Mouse (Mus musculus): ENCODE measurements around the gene Rad17. TPM values are rescaled to one million over a fixed set of nuclear protein-coding genes. Genes with fewer than 3 reads are reported as not detected.

The Rad17 gene
- polyA plus RNA-seq, 1 experiment from 2014 or later, result 16.0 TPM

DNA sequence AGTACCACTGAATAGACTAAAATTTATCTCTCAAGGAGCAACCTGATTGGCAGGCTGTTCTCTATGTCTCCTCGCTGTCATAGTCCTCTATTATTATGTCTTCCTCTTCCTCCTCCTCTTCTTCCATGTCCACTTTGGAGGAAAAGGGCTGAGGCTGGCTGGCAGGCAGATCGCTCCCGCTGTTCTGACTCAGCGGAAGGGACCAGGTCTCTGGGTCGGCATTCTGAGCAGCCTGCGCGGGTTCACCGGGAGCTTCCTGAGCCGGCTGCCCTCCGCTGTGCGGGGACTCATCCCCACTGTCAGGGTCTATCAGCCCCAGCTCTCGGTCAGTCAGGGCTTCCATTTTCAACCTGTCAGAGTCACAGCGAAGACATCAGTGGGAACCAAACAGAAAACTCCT, 33.3 kb downstream of the Rad17 start:
- no peak for DNase-seq (ENCODE audit: low spot score)
- H3K27me3 ChIP-seq (ENCODE audit: control insufficient read depth, insufficient read depth, low read length), result peaks cover 12% of the 10 kb centered on the region
- no peak overlapping the region for H3K9ac ChIP-seq
- H3K36me3 ChIP-seq (replicated peaks; ENCODE audit: control insufficient read depth, insufficient read depth), result peaks cover 45% of the 10 kb centered on the region
- no peak overlapping the region for H3K27ac ChIP-seq
- WGBS, result 81% methylated on average over 13 of the region's 13 CpGs
- no peak overlapping the region for H3K4me3 ChIP-seq (replicated peaks; ENCODE audit: low read length)
- no peak for ATAC-seq (ENCODE audit: low FRiP score)
- no peak overlapping the region for H3K4me2 ChIP-seq (replicated peaks)
- H3K9me3 ChIP-seq (ENCODE audit: control insufficient read depth, low read length), result 0 out of 2 replicates have a peak, but pooled peaks cover 4% of the 10 kb centered on the region
- no peaks in the 10 kb centered on the region; the same call in 1 of the 2 replicates for H3K4me1 ChIP-seq (replicated peaks; ENCODE audit: control insufficient read depth, insufficient read depth, low read length)

DNA sequence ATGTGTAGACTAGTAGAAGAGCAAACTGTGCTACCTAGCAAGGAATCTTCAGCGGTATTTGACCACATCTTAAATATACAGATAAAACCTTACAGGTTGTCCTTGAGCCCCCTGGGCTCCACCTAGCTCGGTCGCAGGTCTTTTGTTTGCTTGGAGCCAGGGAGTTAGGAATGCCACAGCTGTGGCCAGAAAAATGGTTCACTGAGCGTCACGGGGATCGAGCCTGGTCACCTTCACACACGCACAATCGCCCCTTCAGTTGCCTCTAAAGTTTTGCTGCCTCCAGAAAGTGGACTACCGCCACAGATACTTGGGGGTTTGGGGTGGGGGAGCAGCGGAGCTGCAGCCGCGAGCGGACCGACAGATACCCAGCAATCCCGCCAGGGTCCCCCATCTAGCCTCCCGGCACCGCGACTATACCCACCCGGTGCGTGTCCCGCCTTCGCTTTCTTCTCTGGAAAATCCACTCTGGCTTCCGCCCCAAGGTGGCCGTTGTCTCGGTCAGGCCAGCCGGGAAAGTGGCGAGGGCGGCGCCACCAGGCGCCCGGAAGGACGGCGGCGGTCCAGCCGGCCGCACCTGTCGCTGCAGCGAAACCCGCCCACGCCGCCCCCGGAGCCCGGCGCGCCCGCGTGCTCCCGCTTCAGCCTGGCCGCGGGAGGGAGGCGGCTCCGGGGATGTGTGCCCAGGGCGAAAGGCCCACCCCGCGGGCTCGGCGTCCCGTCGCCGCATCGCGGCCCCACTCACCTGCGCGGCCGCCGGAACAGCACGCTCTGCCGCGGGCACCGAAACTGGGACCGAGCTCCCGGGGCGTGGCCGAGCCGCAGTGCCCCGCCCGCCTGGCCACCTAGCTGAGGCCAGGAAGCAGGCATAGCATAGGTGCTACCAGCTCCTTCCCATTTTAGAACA, 34.4 kb downstream of the Rad17 start, which contains the start of gene Marveld2:
Gene Marveld2 (minus strand): TSS at position 791 of the 907 bp plus-strand sequence.
- DNase-seq (ENCODE audit: low spot score), result peak; percentile 26
- H3K4me2 ChIP-seq (replicated peaks), result peak within 1 kb of the TSS; percentile 79
- 0 out of 2 replicates have a peak, but pooled peaks cover 4% of the 10 kb centered on the region for H3K9me3 ChIP-seq (ENCODE audit: control insufficient read depth, low read length)
- H3K27ac ChIP-seq, result no peak within 1 kb of the TSS
- H3K36me3 ChIP-seq (replicated peaks; ENCODE audit: control insufficient read depth, insufficient read depth), result peaks cover 40% of the 10 kb centered on the region
- no peaks in the 10 kb centered on the region; the same call in 1 of the 2 replicates for H3K4me1 ChIP-seq (replicated peaks; ENCODE audit: control insufficient read depth, insufficient read depth, low read length)
- ATAC-seq (ENCODE audit: low FRiP score), result peak; percentile 62
- peak within 1 kb of the TSS; percentile 65 for H3K9ac ChIP-seq
- peak within 1 kb of the TSS; percentile 52 for H3K4me3 ChIP-seq (replicated peaks; ENCODE audit: low read length)
- peaks cover 12% of the 10 kb centered on the region for H3K27me3 ChIP-seq (ENCODE audit: control insufficient read depth, insufficient read depth, low read length)
- WGBS, result 3% methylated on average over 65 of the region's 77 CpGs

DNA sequence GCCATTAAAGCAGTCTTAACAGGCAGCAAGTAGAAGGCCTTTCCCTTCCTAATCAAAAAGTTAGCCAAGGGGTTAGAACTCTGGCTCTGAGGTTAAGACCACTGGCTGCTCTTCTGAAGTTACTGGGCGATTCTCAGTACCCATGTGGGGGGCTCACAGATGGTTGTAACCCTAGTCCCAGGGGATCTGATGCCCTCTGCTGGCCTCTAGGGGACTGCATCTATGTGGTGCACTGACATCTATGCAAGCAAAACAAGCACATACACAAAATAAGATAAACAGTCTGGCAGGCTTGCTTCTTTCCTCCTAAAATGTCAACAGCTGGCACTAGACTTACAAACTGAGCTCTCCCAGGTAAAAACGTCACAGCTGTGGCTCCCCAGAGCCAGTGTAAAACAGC, 37.9 kb downstream of the Rad17 start:
- Histone ChIP-seq H3K4me1 (replicated peaks; ENCODE audit: control insufficient read depth, insufficient read depth, low read length) (no peaks in the 10 kb centered on the region; the same call in 1 of the 2 replicates), H3K27me3 (ENCODE audit: control insufficient read depth, insufficient read depth, low read length) (peaks cover 7% of the 10 kb centered on the region), H3K36me3 (replicated peaks; ENCODE audit: control insufficient read depth, insufficient read depth) (peaks cover 14% of the 10 kb centered on the region), H3K9ac (no peak overlapping the region), H3K9me3 (ENCODE audit: control insufficient read depth, low read length) (0 out of 2 replicates have a peak, but pooled peaks cover 4% of the 10 kb centered on the region), H3K27ac (no peak overlapping the region), H3K4me3 (replicated peaks; ENCODE audit: low read length) (no peak overlapping the region), H3K4me2 (replicated peaks) (no peak overlapping the region)
- WGBS, result 60% methylated on average over 2 of the region's 2 CpGs
- DNase-seq (ENCODE audit: low spot score) (no peak), ATAC-seq (ENCODE audit: low FRiP score) (no peak)

DNA sequence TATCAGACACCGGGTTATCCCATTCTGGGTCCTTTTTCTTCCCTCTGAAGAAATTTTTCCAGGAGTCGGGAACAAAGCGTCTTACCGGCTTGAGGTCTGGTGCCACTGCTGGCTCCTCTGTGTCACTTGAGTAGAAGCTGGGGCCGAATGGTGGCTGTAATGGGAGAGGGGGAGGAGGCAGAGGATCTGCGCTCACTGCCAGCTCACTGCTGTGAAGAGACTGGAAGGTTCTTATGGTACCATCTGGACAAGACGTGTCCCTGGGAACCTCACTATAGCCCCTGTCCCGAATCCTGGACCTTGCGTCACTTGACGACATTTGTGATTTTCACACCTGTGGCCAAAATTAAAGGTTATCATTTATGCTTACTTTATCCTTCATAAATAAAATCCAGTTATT, 38.6 kb downstream of the Rad17 start:
- no peaks in the 10 kb centered on the region; the same call in 1 of the 2 replicates for H3K4me1 ChIP-seq (replicated peaks; ENCODE audit: control insufficient read depth, insufficient read depth, low read length)
- DNase-seq (ENCODE audit: low spot score), result no peak
- H3K4me3 ChIP-seq (replicated peaks; ENCODE audit: low read length), result no peak overlapping the region
- WGBS, result 94% methylated on average over 10 of the region's 10 CpGs
- 0 out of 2 replicates have a peak, but pooled peaks cover 4% of the 10 kb centered on the region for H3K9me3 ChIP-seq (ENCODE audit: control insufficient read depth, low read length)
- H3K4me2 ChIP-seq (replicated peaks), result no peak overlapping the region
- ATAC-seq (ENCODE audit: low FRiP score), result no peak
- no peak overlapping the region for H3K9ac ChIP-seq
- no peak overlapping the region for H3K27ac ChIP-seq
- H3K27me3 ChIP-seq (ENCODE audit: control insufficient read depth, insufficient read depth, low read length), result peaks cover under 1% of the 10 kb centered on the region; the same call in 1 of the 2 replicates
- peaks cover 7% of the 10 kb centered on the region for H3K36me3 ChIP-seq (replicated peaks; ENCODE audit: control insufficient read depth, insufficient read depth)

DNA sequence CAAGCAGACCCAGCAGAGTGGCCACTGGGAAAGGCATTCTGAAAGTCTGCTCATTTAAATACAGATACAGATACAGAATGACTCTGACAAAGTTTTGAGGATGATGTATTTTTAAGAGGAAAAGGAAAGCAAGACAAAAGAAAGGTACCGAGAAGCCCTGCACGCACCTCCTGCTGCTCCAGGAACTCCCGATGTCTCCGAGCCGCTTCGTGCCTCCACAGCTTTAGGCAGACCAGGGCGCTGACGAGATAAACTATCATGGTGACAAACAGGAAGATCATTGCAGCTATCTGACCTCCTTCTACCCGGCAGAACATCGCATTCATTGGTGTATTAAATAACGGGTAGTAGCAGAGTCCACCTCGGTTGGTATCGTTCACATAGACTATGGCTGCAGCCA, 39.6 kb downstream of the Rad17 start:
- WGBS, result 93% methylated on average over 13 of the region's 13 CpGs
- Histone ChIP-seq H3K27ac (no peak overlapping the region), H3K9ac (no peak overlapping the region), H3K4me2 (replicated peaks) (no peak overlapping the region), H3K4me3 (replicated peaks; ENCODE audit: low read length) (no peak overlapping the region), H3K4me1 (replicated peaks; ENCODE audit: control insufficient read depth, insufficient read depth, low read length) (no peaks in the 10 kb centered on the region; the same call in 1 of the 2 replicates), H3K36me3 (replicated peaks; ENCODE audit: control insufficient read depth, insufficient read depth) (peaks cover 7% of the 10 kb centered on the region; the same call in 1 of the 2 replicates), H3K9me3 (ENCODE audit: control insufficient read depth, low read length) (0 out of 2 replicates have a peak, but pooled peaks cover 4% of the 10 kb centered on the region), H3K27me3 (ENCODE audit: control insufficient read depth, insufficient read depth, low read length) (no peaks in the 10 kb centered on the region)
- ATAC-seq (ENCODE audit: low FRiP score) (no peak), DNase-seq (ENCODE audit: low spot score) (no peak)

DNA sequence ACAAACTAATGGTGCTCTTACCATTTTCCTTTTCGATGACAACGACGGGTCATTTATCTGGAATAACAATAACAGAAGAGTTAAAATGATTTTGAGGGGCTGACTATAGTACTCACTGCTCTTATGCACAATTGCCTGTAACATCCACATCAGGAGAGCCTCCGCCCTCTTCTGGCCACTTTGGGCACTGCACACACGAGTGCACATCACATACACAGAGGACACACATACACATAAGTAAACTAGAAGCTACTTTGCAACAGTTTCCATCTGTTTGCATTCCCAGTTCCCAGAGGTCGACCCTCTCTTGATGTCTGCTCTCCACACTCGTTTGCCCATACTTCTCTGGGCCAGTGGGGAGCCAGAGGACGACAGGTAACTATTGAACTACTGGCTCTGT, 43.1 kb downstream of the Rad17 start:
- no peak for ATAC-seq (ENCODE audit: low FRiP score)
- Histone ChIP-seq H3K27me3 (ENCODE audit: control insufficient read depth, insufficient read depth, low read length) (no peaks in the 10 kb centered on the region), H3K36me3 (replicated peaks; ENCODE audit: control insufficient read depth, insufficient read depth) (peaks cover 7% of the 10 kb centered on the region; the same call in 1 of the 2 replicates), H3K4me3 (replicated peaks; ENCODE audit: low read length) (no peak overlapping the region), H3K4me1 (replicated peaks; ENCODE audit: control insufficient read depth, insufficient read depth, low read length) (no peaks in the 10 kb centered on the region), H3K9ac (no peak overlapping the region), H3K4me2 (replicated peaks) (no peak overlapping the region), H3K27ac (no peak overlapping the region), H3K9me3 (ENCODE audit: control insufficient read depth, low read length) (no peaks in the 10 kb centered on the region)
- WGBS, result 88% methylated on average over 8 of the region's 8 CpGs
- no peak for DNase-seq (ENCODE audit: low spot score)

DNA sequence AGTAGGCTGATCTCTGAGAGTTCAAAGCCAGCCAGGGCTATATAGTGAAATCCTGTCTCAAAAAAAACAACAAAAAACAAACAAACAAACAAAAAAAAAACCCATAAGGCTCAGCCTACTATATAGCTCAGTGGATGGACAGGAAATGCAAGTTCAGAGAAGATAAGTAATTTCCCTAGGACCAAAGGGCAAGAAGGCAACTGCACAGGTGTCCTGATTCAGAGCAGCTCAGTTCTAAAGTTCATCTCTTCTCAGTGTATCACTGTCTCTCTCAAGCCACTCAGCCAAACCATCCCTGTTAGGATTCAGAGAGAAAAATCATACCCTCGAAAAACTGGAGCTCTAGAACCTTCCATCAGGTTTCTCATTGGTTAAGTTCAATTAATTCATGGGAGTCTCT, 45.0 kb downstream of the Rad17 start:
- no peak overlapping the region for H3K4me3 ChIP-seq (replicated peaks; ENCODE audit: low read length)
- DNase-seq (ENCODE audit: low spot score), result no peak

DNA sequence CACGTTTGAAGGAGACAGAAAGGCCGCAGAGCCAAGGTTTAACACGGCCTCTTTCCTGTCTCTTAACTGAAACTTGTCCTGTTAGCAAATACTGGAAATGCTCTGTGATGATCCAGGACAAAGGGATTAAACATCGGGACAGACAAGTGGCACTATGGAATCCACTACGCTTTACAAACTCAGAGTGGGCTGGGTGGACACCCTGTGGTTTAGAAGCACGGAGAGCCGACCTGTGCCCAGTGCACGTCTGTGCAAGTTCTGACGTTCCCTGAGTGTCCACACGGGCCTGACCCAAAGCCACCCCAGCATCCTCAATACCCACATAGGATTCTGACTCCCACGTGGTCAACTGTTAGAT, 47.1 kb downstream of the Rad17 start:
- Histone ChIP-seq H3K4me3 (replicated peaks; ENCODE audit: low read length) (no peak overlapping the region), H3K27ac (no peak overlapping the region), H3K9me3 (ENCODE audit: control insufficient read depth, low read length) (no peaks in the 10 kb centered on the region), H3K27me3 (ENCODE audit: control insufficient read depth, insufficient read depth, low read length) (no peaks in the 10 kb centered on the region), H3K4me1 (replicated peaks; ENCODE audit: control insufficient read depth, insufficient read depth, low read length) (no peaks in the 10 kb centered on the region), H3K9ac (no peak overlapping the region), H3K36me3 (replicated peaks; ENCODE audit: control insufficient read depth, insufficient read depth) (no peaks in the 10 kb centered on the region), H3K4me2 (replicated peaks) (no peak overlapping the region)
- WGBS, result 91% methylated on average over 11 of the region's 11 CpGs
- DNase-seq (ENCODE audit: low spot score) (no peak), ATAC-seq (ENCODE audit: low FRiP score) (no peak)

More for the DNA sequence above, 45.0 kb downstream of the Rad17 start:
- H3K27ac ChIP-seq, result no peak overlapping the region
- WGBS, result 64% methylated on average over 1 of the region's 1 CpGs
- no peaks in the 10 kb centered on the region for H3K36me3 ChIP-seq (replicated peaks; ENCODE audit: control insufficient read depth, insufficient read depth)
- no peaks in the 10 kb centered on the region for H3K4me1 ChIP-seq (replicated peaks; ENCODE audit: control insufficient read depth, insufficient read depth, low read length)
- no peak overlapping the region for H3K9ac ChIP-seq
- no peaks in the 10 kb centered on the region for H3K9me3 ChIP-seq (ENCODE audit: control insufficient read depth, low read length)
- no peak overlapping the region for H3K4me2 ChIP-seq (replicated peaks)
- no peak for ATAC-seq (ENCODE audit: low FRiP score)
- H3K27me3 ChIP-seq (ENCODE audit: control insufficient read depth, insufficient read depth, low read length), result no peaks in the 10 kb centered on the region

DNA sequence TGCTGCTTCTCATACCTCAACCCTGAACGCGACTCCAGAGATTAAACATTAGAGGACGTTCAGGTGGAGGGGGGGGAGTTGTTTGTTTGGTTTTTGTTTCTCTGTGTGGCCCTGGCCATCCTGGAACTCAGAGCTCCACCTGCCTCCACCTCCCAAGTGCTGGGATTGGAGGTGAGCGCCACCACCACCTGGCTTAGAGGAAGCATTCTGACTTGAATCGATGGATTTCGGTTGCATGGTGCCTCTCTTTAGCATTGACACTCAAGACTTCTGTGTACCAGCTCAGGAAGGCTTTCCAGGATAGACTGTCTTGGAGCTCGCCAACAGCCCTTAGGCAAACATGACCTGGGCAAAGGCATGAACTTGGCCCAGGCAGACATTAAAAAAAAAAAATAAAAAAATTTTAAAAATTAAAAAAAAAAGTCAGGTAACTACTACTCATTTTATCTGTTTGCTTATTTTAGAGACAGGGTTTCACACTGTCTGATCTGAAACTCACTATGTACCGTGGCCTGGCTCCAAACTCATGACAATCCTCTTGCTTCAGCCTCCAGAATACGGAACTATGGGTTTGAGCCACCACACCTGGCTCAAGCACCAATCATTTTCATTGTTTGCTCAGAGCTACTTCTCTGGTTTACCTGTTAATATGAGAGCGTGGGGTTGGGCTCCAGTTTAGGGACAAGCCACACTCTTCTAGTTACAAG, 47.7 kb downstream of the Rad17 start:
- H3K27me3 ChIP-seq (ENCODE audit: control insufficient read depth, insufficient read depth, low read length), result no peaks in the 10 kb centered on the region
- WGBS, result 87% methylated on average over 10 of the region's 10 CpGs
- H3K4me1 ChIP-seq (replicated peaks; ENCODE audit: control insufficient read depth, insufficient read depth, low read length), result no peaks in the 10 kb centered on the region
- H3K4me2 ChIP-seq (replicated peaks), result no peak overlapping the region
- H3K27ac ChIP-seq, result no peak overlapping the region
- H3K9me3 ChIP-seq (ENCODE audit: control insufficient read depth, low read length), result no peaks in the 10 kb centered on the region
- H3K36me3 ChIP-seq (replicated peaks; ENCODE audit: control insufficient read depth, insufficient read depth), result no peaks in the 10 kb centered on the region
- H3K4me3 ChIP-seq (replicated peaks; ENCODE audit: low read length), result no peak overlapping the region
- H3K9ac ChIP-seq, result no peak overlapping the region
- DNase-seq (ENCODE audit: low spot score), result no peak
- no peak for ATAC-seq (ENCODE audit: low FRiP score)
